Mouse (Mus musculus) megakaryocyte-erythroid progenitor cell, adult 5-6 weeks (primary cell): ENCODE data around the gene Zfp790. TPM values are rescaled to one million over a fixed set of nuclear protein-coding genes. Genes with fewer than 3 reads are reported as not detected.
A peak's percentile ranks its signal among the peaks of the same experiment; 100 is the strongest.

Experiments
- ATAC-seq: replicated peaks from 2 replicates; pipeline ENCODE4 v1.8.0; 2016; ENCODE audit warnings: mild to moderate bottlenecking, inconsistent platforms; ENCODE audit not compliant: severe bottlenecking, poor library complexity, low FRiP score, low TSS enrichment
- total RNA-seq, 2 experiments: library from RNA; stranded (forward) in 1 of 2; stranded (reverse) in 1 of 2; fragments of 200-1000, 215-1000 nt in 1 of 2; fragments of >200 nt in 1 of 2; fragmentation: Nextera tagmentation in 1 of 2; gene quantifications; 2 replicates each; pipeline ENCODE4 v1.2.3; 2014 to 2017

The Zfp790 gene
- 4.0 and 7.6 TPM in 2 replicates for total RNA-seq (2014; fragmentation: Nextera tagmentation)
- total RNA-seq (2017) = 10.4 and 12.2 TPM in 2 replicates

- peak; percentile 93 for ATAC-seq
These were observed at the start of gene Zfp790 for GRCm38 (mm10) chr7:29815910-29816429. Zfp790 (plus strand) TSS chr7:29816114.

GRCm38 (mm10) chr7:29767058-29767686 lies 48.7 kb upstream of the Zfp790 start:
- peak; percentile 64 for ATAC-seq

- ATAC-seq = peak; percentile 94
These were observed 47.6 kb upstream of the Zfp790 start, which contains the start of gene Zfp84 for GRCm38 (mm10) chr7:29768090-29768900. Zfp84 (plus strand) TSS chr7:29768552.

DNA sequence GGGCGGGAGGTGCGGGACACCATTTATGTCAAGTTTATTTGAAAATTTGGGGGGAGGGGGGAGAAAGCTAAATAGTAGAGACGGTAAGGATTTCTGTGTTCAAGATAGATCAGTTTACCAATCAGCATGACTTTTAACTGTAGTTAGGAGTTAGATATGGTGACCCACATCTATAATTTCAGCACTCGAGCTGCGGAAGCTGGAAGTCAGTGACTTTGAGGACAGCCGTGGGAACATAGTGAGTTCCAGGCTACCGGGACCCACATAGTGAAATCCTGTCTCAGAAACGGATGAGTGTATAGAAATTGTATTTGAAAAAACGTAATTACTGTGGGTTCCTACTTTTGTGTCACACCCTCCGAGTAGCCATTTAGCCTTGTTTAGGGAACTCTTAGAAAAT lies 46.9 kb upstream of the Zfp790 start:
- ATAC-seq = no peak

DNA sequence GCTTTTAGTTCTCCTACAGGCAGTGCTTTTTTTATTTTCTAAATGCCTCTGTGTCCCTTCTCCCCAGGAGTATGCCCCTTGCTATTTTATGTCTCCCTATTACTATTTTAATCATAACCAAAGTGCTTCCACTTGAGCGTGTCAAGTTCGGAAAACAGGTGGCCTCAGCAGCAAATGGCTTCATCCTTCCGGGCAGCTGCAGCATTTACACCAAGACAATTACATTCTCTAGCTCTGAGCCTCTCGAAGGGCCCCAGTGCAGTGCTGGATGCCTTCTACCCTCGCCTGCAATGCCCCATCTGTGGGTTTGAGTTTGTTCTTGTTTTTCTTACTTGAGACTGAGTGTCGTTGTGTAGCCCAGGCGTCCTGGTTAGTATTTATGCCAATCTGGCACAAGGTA lies 42.4 kb upstream of the Zfp790 start:
- ATAC-seq = no peak

DNA sequence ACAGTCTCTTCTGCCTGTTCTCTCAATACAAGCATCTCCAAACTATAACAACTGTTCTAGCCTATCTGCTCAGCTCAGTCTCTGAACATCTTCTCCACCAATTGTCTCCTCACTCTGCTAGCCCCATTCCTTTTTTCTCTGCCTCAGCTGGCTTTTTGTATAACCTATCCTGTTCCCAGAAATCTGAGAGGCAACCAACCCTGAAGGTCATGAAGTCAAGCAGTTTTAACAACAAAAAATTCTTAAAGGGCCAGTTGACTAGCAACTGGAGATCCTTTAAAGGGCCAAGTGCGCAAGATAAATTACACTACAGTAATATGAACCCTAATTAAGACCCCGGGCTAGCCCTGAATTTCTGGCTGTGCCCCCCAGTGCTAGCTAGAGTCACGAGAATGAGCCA lies 41.5 kb upstream of the Zfp790 start:
- no peak for ATAC-seq

DNA sequence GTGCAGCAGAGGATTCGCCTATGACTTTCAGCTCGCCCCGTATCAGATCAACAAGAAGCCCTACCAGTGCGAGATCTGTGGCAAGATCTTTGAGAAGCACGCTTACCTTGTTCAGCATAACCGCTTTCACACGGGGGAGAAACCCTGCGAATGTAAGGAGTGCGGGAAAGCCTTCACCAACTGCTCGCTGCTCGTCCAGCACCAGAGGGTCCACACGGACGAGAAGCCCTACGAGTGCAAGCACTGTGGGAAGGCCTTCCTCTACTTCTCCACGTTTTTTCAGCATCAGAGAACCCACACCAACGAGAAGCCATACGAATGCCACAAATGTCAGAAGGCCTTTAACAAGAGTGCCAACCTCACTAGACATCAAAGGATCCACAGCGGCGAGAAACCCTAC lies 39.3 kb upstream of the Zfp790 start:
- ATAC-seq = no peak

DNA sequence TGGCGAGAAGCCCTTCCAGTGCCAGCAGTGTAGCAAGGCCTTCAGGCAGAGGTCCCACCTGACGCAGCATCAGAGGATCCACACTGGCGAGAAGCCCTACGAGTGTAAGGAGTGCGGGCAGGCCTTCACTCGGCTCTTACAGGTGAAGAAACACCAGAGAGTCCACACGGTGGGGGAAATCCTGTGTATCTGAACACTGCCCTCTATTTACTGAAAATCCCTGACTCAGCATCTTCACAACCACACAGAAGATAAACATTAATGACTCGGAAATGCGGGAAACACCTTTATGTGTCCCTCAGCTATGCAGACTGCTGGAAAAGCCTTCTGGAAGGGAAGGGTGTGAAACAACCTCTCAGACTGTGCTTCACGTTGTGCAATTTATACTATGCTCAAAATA lies 38.5 kb upstream of the Zfp790 start:
- no peak for ATAC-seq

DNA sequence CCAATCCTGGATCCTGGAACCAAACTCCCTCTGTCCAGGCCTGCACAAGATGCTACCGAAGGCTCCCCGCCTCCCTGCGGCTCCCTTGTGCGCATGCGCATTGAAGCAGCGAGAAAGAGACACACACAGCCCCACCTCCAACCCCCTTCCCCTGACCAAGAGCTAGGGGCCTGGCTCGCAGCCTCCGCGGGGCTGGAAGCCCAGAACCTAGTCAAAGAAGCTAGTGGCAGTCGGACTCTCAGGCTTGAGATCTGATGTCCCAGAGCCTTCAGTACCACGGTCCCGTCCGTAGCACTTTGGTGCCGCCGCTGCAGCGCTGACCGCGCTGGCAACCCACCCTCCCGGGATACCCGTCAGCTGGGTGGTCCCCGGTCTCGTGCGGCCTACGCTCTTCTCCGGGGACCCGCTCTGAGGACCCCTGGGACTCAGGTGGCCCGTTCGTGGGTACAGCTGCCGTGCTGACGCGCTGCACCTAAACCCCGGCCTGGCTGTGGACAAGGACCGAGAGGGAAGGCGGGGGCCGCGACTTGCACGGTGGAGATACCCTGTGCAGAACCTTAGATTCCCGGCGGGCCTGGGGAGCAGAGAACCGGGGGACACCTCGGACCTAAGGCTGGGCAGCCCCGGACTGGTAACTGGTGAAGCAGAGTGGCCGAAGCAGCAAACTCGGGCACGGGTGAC lies 31.9 kb upstream of the Zfp790 start, which contains the start of gene Zfp30:
TSS of gene Zfp30 (plus strand) at position 128 of the 681 bp plus-strand sequence.
- ATAC-seq = peak; percentile 92

GRCm38 (mm10) chr7:29785023-29785422 lies 30.9 kb upstream of the Zfp790 start:
- ATAC-seq = no peak

DNA sequence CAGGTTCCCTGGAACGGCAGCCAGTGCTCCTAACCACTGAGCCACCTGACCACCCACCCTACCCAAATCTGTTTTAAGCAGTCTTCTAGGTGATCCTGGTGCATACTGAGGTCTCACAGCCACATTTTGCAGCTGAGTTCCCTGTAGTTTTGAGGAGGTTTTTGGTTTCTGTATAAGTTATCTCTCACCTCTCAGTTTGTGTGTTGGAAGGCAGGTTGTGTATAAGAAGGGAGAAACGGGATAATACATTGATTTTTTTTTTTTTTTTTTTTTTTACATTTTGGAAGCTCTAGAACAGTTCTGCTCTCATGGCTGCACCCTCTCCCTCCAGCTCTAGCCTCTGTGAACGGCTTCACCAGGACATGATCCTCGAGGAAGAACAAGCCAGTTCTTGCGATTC lies 30.0 kb upstream of the Zfp790 start:
- ATAC-seq = no peak

- no peak for ATAC-seq
These were observed 23.0 kb upstream of the Zfp790 start for GRCm38 (mm10) chr7:29792906-29793305.

DNA sequence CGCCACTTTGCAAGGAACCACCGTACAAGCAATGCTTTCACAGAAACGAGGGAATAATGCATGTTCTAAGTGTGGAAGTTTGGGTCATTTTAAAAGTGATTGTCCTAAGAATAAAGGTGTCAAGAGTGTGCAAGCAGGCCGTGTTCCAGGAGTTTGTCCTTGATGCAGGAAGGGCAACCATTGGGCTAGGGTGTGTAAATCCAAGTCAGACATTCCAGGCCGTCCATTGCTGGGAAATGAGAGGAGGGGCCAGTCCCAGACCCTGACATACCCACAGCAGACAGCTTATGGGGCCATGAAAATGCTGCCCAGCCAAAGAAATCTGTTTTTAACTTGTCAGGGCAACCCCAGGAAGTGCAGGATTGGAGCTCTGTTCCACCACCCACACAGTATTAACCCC lies 8.9 kb upstream of the Zfp790 start:
- ATAC-seq = no peak

DNA sequence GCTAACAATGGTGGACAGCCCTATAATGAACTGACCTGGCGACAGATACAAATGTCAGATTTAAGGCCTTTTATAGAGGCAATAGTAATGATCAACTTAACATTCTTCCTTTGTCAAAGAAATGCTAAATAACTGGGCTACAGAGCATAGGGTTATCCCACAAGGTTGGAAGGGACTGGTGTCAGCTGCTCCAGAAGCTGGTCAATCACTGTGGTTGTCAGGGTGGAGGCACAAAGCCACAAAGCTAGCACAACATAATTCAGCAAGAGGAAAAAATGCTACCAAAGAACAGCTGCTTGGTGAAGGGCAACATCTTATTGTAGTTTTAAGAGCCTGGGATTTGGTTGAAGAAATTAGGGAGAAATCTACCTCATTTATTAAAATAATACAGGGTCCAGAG lies 3.7 kb upstream of the Zfp790 start:
- ATAC-seq = no peak

GRCm38 (mm10) chr7:29814381-29814780 lies 1.5 kb upstream of the Zfp790 start:
- no peak for ATAC-seq

- 0 out of 2 replicates have a peak, but pooled peaks have one; percentile 12 for ATAC-seq
These were observed 691 bp upstream of the Zfp790 start for GRCm38 (mm10) chr7:29815061-29815784.

DNA sequence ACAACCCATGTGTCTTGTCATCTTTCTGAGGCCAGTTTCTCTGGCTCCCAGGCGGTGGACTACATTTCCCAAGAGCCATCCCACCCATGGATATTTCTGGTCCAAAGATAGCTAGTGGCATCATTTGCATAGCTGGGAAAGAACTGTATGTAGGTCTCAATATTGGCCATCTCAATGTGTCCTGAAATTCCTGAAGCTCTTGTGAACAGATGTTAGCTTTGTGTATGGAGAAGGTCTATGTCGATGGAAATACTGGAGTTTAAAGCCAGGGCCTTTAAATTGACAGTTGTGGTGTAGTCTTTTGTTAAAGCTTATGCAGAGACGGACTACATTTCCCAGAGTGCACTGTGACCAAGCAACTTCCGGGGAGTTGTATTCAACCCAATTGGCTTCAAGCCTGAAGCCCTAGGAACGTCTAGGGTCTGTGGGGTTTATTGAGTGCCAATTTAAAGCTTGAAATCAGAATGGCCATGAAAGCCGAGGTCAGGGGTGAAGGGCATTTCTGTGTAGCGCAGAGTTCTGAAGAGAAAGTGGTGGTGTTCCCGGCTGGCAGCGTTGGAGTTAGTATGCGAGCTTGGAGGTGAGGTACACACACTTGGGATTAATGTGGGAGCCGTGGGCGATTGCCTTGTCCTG lies 2.8 kb downstream of the Zfp790 start:
- ATAC-seq = peak; percentile 76

DNA sequence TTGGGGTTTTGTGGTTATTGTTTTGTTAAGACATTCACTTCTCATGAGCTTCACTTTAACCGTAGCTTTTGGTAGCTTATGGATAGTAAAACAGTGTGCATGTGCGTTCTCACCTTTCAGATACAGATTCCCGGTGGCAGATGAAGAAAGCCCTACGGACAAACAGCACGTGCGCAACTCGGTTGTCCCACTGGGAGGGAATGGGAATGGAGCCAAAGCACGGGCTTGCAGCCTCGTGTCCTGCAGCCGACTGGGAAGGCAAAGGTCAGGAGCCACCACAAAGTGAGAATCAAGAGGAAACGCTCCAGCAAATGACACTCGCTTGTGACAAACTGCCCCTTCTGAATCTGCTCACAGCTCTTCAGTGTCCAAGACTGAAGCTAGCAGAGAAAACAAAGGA lies 12.1 kb downstream of the Zfp790 start:
- ATAC-seq = no peak

DNA sequence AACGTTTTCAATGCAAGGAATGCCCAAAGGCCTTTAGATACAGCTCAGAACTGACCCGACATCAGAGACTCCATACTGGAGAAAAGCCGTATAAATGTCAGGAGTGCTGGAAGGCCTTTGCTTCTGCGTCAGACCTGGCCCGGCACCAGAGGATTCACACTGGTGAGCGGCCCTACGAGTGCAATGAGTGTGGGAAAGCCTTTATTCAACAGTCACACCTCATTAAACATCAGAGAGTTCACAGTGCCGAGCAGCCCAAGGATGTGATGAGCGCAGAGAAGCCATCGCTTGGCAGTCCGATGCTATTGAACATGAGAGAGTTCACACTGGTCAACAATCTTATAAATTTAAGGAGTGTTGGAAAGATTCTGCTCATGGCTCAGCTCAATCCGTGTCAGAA lies 13.9 kb downstream of the Zfp790 start:
- no peak for ATAC-seq
